Mouse (Mus musculus) heart, adult 18-20 months (tissue): ENCODE results near the gene Rps25. TPM values are rescaled to one million over a fixed set of nuclear protein-coding genes. Genes with fewer than 3 reads are reported as not detected.
"Not testable (repeated sequence)": the region's sequence is repeated elsewhere in the genome, so short reads cannot be mapped to it uniquely, and the experiment has no call there.

Experiments
- DNase-seq, 2 experiments: peaks; one replicate each; pipeline ENCODE4 v3.0.0; 2021 to 2022; ENCODE audit warnings: mixed read lengths in 1 of 2
- total RNA-seq, 2 experiments: library from RNA; stranded (reverse); gene quantifications; 2 replicates each; pipeline ENCODE4 v1.2.3; 2021

Rps25 gene
- total RNA-seq, 2 experiments from 2014 or later, result 788 to 877 TPM

DNA sequence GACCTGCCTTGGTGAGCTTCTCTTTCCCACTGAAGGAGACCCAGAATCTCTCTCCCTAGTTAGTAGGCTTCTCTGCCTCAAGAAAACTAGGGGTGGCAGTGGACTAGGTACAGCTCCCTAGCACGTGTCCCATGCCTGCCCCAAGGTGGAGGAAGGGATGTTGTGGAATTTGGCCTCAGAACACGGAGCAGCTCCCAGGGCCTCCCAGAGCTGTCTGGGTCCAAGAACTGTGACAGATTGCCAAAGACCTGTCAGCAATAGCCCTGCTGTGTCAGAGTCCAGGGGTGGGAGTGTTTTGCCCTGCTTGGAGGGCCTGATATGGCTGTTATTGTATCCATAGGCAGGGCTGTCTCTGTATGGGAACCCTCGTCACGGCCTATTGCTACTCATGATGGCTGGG is 5.9 kb upstream of the Rps25 start:
- DNase-seq, result peak; percentile 65 to 81

DNA sequence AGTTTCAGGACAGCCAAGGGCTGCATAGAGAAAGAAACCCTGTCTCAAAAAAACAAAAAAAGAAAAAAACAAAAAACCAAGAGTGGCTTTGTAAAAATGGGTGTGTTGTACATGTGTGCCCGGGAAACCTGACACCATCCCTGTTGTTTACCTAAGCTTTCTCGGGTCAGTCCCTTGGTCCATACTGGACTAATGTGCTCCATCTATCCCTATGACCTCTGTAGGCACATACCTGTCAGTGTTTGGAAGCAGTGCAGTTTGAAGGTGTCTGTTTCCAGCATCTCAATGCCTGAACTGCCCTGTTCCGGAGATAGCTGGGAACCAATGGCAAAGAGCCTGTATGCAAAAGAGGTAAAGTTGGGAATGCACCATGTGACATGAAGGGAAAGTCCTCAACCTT is 1.9 kb upstream of the Rps25 start:
- DNase-seq, result no peak

DNA sequence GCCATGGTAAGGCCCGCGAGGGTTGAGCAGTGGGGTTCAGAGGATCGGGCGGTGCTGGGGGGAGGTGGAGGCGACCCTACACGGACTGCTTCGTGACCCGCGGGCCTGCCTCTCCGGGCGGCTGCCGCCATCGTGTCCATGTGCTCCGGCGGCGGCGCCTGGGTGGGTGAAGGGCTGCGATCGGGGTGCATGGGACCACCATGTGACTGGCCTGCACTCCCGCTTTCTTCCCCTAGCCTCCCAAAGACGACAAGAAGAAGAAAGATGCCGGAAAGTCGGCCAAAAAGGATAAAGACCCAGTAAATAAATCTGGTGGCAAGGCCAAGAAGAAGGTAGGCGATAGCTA is 786 bp downstream of the Rps25 start:
- no peak for DNase-seq

DNA sequence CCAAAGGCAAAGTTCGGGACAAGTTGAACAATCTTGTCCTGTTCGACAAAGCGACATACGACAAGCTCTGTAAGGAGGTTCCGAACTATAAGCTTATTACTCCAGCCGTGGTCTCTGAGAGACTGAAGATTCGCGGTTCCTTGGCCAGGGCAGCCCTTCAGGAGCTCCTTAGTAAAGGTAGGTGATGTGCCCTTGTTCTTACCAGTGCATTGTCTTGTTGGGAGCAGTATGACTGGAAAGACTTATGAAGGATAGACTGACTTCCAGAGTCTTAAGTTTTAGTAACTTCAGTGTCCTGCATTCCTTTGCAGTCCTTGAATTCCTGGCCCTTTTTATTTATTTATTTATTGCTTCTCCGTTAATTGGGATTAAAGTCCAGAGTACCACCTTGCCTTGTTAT is 1.8 kb downstream of the Rps25 start:
- not testable (repeated sequence) for DNase-seq

DNA sequence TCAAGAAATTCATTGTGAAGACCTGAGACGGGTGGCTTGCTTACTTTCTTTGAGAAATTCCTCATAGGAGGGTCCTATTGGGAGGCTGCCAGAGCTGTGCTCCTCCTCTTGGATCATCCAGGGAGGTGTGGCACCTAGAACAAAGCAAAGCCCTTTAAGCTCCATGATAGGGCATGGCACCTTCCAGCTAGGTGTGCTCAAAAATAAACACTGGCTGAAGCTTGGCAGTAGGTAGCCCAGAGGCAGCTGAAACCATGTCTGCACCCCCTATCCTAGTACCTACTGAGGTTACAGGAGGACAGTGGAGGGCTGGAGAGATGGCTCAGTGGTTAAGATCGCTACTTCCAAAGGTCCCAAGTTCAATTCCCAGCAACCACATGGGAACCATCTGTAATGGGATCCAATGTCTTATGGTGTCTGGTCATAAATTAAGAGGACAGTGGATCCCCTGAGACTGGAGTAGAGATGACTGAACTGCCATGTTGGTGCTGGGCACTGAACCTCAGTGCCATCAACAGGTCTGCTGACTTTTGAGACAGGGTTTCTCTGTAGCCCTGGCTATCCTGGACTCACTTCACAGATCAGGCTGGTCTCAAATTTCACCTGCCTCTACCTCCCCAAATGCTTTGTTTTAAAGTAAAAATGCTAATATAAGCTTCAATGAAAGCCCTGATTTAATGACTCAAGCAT is 3.9 kb downstream of the Rps25 start:
- no peak for DNase-seq

DNA sequence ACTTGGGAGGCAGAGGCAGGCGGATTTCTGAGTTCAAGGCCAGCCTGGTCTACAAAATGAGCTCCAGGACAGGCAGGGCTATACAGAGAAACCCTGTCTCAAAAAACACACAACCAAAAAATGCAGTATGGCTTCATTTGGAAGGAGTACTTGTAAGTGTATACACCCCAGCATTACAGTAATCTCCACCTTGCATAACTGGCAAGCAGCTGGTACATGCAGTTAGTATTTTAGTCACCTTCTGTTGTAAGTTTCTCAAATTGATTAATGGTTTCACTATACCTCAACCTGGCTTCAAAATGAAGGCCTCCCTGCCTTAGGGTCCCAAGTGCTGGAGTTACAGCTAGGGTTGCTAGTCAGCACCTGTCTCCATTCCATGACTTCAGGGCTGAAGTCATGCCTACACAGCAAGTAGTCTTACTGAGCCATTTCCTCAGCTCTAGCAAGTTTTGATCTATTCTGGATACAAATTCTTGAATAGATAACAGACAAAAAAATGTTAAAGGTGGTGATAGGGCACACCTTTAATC is 4.7 kb downstream of the Rps25 start:
- DNase-seq, result no peak

DNA sequence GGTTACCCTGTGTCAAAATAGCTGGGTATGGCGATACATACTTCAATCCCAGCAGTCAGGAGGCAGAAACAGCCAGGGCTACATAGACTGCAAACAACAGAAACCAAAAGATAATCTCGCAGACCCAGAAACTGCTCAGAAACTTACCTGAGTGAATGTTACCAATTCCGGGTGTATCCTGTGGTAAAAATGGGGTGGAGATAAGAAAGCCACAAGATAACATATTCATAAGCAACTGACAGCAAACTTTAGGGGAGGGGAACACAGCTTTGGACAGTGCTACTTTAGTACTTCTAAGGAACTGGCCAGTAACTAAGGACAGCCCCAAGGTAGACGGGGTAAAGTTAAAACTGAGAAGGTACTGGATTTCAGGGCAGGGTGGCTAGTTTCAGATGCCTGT is 5.4 kb downstream of the Rps25 start:
- no peak for DNase-seq

DNA sequence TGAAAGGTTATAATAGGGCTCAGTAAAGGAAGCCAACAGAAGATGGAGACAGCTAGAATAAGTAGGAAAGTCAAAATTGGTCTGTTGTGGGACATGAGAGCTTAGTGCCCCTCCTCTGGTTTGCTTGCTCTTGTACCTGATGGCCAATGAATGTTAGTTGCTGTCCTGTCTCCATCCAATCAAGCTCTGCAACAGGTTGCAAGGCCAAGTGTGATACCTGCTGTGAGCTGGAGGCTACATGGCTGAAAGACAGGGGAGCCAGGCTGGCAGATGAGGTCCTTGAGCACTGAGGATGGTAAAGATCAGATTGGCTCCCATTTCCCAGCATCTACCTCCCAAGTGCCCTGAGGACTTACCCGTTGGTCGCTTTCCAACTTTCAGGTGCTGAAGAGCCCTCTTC is 5.8 kb downstream of the Rps25 start:
- no peak for DNase-seq

DNA sequence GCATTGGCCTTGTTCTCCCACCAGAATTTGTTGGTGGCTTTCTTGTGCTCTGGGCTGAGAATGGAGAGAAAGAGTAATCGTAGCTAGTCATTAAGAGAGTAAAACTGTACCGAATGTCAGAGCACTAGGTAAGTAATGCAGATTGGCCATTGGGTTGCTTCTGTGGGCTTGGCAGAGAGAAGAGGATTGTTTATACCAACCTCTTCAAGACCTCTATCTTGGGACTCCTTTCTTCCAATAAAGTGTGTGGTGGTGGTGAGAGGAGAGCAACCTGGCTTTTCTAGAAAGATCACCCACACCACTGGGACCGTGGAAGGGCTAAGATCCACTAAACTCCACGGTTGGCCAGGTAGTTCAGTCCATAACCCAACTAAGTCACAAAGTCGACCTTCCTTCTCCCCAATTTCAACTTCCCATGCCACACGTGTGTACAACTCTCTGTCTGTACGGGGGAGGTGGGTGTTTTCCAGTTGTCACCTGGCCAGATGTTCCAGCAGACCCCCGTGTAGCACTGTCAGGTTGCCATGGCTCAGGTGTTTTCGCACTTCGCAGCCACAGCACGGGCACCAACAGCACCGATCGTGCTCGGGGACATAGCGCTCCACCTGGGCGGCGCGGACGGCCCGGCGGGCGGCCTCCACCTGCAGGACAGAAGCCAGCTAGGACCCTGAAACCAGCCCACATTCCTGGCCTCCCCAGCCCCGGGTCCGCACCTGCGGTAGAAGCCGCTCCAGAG is 10.4 kb downstream of the Rps25 start:
- DNase-seq, result no peak

DNA sequence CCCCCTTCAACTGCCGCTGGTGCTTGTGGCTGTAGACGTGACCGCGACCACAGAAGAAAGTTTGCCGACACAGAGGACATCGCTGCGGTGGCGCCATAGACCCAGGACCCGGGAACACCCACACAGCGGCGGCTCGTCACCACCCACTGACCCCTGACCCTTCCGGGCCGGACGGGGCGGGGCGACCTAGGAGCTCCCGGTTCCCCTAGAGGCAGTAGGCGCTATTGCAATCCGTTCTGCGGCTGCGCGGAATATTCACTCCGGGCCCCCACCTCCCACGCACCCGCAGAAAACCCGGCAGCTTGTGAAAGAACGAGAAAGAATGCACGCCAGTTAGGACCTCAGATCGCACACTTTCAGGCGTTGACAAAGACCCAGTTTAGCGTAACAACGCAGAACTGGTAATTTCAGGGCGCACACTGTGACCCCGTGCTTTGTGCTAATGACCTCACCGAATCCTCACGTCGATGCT is 11.0 kb downstream of the Rps25 start:
- DNase-seq, result peak; percentile 96 to 99

DNA sequence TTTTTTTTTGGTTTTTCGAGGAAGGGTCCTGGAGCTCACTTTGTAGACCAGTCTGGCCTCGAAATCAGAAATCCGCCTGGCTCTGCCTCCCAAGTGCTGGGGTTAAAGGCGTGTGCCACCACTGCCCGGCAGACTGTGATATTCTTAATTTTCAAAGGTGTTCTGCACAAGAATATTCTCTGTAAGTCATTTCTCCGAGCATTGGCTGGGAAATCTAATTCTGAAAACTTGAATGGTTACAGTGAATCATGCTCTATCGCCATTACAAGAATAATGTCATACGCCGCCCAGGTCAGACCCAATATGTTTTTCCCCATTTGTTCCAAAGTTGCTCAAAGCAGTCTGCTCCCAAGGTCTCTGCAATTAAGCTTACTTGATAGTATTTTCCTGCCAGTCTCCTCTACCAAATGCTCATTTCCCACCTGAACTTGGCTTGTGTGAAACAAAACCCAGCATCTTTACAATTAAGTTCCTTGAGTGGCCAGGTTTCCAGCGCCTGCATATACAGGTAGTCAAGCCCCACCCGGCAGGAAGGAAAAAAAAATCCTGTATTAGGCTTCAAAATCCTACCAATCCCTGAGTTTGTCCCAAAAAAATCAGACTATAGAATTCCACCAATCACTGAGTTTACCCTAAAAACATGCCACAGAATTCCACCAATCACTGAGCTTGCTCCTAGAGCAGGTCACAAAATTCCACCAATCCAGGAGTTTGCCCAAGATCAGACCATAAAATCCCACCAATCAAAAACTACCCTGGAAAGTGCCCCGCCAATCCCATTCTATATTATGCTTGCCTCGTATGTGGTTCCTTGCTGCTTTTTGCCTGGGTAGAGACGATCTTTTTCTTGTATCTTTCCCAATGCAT is 11.8 kb downstream of the Rps25 start, which contains the start of gene Ccdc84:
Ccdc84 (minus strand) TSS at position 51 of the 867 bp plus-strand sequence.
- DNase-seq, result no peak

DNA sequence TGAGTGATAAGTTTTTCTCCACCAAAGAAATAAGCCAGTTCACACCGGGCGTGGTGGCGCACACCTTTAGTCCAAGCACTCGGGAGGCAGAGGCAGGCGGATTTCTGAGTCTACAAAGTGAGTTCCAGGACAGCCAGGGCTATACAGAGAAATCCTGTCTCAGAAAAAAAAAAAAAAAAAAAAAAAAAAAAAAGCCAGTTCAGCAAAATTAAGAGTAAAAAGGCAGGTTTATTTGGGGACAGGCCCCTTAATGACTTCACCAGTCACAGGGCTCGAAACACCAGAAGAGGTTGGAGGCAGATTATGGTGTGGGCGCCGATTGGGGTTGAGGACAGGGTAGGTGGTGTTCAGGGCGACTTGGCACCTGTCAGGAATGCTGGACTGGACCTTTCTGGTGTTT is 12.8 kb downstream of the Rps25 start:
- not testable (repeated sequence) for DNase-seq

DNA sequence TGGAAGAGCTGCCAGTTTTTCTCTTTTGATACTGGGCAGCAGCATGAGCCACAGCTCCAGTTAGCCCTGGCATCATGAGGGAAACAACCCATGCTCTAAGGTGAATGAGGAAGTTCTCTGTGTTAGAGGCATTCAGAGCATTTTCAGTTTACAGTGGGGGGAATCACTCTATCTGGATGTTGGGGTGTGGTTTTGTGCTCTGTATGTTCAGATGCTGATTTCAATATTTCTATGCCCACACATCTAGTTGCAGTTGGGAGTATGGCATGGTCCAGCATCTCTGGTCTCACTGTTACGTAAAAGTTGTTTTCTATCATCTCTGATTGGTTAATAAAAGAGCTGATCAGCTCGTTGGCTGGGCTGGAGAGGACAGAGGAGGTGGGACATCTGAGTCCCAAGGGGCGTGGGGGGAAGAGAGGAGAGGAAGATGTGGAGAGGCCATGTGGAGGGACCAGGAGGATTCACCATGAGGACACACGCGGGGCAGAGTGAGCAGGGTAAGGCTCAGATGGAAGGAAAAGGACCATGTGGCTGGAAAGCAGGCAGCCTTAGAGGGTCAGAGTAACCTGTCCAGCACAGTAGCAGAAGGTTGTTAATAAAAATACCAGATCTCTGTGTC is 13.4 kb downstream of the Rps25 start:
- DNase-seq, result no peak

DNA sequence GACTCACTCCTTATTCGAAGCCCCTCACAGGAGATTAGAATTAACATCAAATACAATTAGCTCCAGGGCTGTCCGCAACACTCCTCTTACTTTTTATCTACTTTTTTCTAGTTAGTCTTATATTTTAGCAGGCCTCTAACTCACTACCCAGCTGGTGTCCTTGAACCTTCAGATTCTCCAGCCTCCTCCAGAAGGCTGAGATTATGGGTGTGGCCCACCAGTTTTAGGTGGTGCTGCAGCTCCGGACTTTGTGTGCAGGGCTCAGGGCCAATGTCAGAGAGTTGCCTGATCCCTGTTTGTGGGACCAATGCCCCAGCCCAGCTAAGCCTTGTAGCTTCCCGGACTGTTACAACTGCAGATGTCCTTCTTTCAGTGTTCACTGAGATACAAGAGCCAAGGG is 16.6 kb downstream of the Rps25 start:
- DNase-seq, result no peak

DNA sequence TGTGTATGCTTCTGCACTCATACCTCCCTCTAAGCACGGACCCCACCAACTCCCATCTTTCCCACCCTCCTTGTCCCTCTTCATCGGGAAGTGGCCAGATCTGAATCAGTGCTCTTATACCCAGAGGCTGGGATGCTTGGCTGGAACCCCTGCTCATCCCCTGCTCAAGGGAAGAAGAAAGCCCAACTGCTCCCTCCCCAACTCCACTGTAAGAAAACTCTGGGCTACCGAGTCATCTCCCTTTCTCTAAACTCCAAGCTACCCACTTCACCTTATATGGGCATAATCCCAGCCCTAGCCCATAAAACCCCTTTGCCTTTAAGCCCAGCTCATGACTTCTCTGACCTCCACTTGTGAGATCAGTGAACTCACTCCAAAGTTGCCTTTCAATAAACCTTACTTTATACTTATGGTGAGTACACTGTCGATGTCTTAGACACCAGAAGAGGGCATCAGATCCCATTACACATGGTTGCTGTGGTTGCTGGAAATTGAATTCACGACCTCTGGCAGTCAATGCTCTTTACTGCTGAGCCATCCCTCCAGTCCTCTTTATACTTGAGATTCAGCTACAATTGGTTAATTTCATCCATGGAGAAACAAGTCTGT is 25.7 kb downstream of the Rps25 start:
- no peak for DNase-seq

DNA sequence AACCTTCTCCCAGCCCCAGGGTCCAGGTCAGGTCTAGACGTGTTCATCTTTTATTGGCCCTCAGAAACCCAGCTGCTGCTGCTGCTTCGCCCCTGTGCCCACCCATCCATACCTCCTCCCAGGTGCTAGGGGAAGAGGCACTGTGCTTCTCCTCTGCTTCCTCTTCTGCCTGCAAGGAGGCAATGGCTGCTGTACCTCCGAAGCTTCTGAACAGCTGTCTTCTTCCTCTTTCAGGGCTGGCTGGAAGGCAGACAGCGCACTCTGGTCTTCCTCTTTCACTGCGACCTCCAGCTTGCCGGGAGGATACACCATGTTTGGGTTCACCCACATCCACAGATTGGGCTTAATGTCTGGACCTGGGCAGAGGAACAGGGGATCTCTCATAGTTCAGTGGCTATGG is 28.8 kb downstream of the Rps25 start:
- peak in 1 of 2 experiments; percentile 49 for DNase-seq

DNA sequence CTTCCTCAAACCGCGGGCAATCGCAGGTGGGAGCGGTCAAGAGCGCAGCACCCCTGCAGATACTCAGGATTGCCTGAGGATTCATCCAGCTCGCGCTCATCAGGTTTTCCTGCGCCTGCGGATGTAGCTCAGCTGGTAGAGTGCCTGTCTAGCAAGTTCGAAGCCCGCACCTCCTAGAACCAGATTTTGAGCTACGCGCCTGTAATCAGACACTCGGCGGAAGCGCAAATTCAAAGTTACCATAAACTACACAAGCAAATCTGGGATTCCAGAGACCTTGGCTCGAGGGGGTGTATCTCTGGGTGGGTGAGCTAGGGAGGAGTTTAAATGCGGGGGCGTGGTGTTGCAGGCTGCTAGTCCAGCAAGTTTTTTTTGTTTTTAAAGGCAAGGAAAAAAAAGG is 34.0 kb downstream of the Rps25 start, which contains the start of gene Foxr1:
Foxr1 (minus strand) TSS at position 176 of the 400 bp plus-strand sequence.
- no peak for DNase-seq

DNA sequence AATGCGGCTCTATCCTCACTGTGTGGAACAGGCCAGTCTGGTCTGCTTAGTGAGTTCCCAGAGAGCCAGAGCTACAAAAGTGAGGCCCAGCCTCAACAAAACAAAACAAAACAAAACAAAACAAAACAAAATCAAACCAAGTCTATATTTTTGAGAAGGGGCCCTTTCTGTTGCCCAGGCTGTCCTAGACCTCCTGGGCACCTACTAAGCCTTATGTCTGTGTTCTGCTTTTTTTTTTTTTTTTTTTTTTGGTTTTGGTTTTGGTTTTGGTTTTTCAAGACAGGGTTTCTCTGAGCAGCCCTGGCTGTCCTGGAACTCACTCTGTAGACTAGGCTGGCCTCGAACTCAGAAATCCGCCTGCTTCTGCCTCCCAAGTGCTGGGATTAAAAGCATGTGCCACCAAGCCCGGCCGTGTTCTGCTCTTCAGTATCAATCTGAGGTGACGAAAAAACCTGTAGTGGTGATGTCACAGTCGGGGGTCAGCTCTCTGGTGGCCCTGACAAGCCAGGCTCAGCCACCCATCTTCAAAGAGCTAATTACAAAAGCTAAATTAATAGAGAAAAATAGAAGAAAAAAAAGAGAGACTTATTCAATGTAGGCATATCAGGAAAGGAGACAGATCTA is 37.6 kb downstream of the Rps25 start:
- not testable (repeated sequence) for DNase-seq

DNA sequence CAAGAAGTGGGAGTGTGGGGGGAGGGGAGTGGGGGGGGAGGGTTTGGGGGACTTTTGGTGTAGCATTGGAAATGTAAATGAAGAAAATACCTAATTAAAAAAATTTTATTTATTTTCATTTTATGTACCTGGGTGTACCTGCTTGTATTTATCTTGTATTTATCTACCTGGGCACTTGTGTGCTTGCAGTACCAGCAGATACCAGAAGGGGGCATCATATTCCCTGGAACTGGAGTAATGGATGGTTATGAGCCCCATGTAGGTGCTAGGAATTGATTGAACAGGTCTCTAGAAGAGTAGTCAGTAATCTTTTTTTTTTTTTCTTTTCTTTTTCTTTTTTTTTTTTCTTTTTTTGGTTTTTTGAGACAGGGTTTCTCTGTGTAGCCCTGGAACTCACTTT is 43.4 kb downstream of the Rps25 start:
- no peak for DNase-seq

DNA sequence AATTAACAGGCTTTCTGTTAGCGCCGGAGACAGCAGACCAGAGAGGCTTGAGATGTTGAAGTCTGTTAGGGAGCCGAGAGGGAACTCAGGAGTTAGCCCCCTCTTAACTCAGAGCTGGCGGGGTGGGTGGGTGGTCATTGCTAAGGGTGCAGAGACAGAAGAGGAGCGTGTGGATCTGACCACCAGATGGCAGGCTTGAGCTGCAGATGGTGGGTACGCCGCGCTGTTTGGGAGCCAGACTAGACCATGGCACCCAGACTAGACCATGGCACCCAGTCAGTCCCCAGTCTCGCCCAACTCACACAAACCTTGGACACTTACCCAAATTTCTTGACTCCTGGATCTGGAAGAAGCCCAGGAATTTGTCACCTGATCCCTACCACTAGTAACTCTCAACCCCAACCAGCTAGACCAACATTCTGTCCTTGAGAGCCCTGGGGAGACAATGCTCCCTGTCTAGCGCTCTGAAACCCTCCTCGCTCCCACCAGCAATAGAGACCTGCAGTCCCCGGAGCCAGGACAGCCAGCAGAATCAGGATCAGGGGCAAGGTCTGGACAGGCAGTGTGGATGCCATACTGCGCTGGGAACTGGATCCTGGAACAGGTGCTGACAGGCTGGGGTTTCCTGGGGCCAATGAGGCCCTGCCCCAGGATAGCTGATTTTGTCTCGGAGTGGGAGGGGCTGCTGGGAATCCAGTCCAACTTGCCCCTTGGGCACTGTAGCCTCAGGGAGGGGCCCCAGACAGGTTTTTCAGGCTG is 47.4 kb downstream of the Rps25 start:
- peak; percentile 79 to 94 for DNase-seq
